Mouse (Mus musculus) midbrain, postnatal 0 days (tissue): ENCODE measurements around the gene Ltbp1. TPM values are rescaled to one million over a fixed set of nuclear protein-coding genes. Genes with fewer than 3 reads are reported as not detected.
A peak's percentile ranks its signal among the peaks of the same experiment; 100 is the strongest.

Source experiments
- ATAC-seq: fragments of 200-750 bp; cut with Nextera tagmentation; 2 replicates; pipeline ENCODE4 v1.8.0; 2017; ENCODE audit warnings: moderate number of reproducible peaks, mild to moderate bottlenecking, moderate TSS enrichment, moderate library complexity; ENCODE audit not compliant: low FRiP score
- DNase-seq: peaks from one replicate; pipeline ENCODE4 v3.0.0-alpha.2; 2015; ENCODE audit warnings: low spot score
- H3K27ac ChIP-seq: fragments of 300-500 bp; sonication (generic); 2 replicates; pipeline ENCODE4 v1.5.1; 2014; ENCODE audit warnings: low read depth, mild to moderate bottlenecking, low read length, mixed read lengths
- H3K27me3 ChIP-seq: fragments of 300-500 bp; sonication (generic); 2 replicates; pipeline ENCODE4 v1.6.1; 2014; ENCODE audit warnings: low read length, control low read depth, mixed read lengths; ENCODE audit not compliant: insufficient read depth
- H3K36me3 ChIP-seq: fragments of 300-500 bp; sonication (generic); 2 replicates; pipeline ENCODE4 v1.6.1; 2014; ENCODE audit warnings: low read length, control low read depth, mixed read lengths; ENCODE audit not compliant: insufficient read depth
- H3K4me1 ChIP-seq: fragments of 300-500 bp; sonication (generic); 2 replicates; pipeline ENCODE4 v1.6.1; 2014; ENCODE audit warnings: mild to moderate bottlenecking, control low read depth, antibody characterized with exemption, low read length, mixed read lengths; ENCODE audit not compliant: insufficient read depth
- H3K4me2 ChIP-seq: fragments of 300-500 bp; sonication (generic); 2 replicates; pipeline ENCODE4 v1.6.1; 2014; ENCODE audit warnings: low read depth, mild to moderate bottlenecking, low read length, mixed read lengths; ENCODE audit not compliant: poor library complexity, severe bottlenecking
- H3K4me3 ChIP-seq: fragments of 300-500 bp; sonication (generic); 2 replicates; pipeline ENCODE4 v1.5.1; 2014; ENCODE audit warnings: low read depth, mild to moderate bottlenecking, low read length, moderate library complexity
- H3K9ac ChIP-seq: fragments of 300-500 bp; sonication (generic); replicated peaks from 2 replicates; pipeline ENCODE4 v1.6.1; 2014; ENCODE audit warnings: mild to moderate bottlenecking, low read length, moderate library complexity, mixed read lengths; ENCODE audit not compliant: poor library complexity, severe bottlenecking
- H3K9me3 ChIP-seq: fragments of 300-500 bp; sonication (generic); 2 replicates; pipeline ENCODE4 v1.6.1; 2016; ENCODE audit warnings: low read length, control low read depth
- CTCF ChIP-seq: IDR thresholded peaks from 2 replicates; pipeline ENCODE4 v1.5.1; 2016; ENCODE audit warnings: antibody characterized with exemption, mild to moderate bottlenecking
- WGBS: fragments of 180-500 bp; shearing (Covaris S2); extraction: QIAGEN DNeasy Blood & Tissue Kit; methylation state at CpG from one replicate; pipeline ENCODE4 v1.1.7; 2014; 5-methylcytosine and 5-hydroxymethylcytosine counted together
- polyA plus RNA-seq: library from polyadenylated mRNA; unstranded; fragments of >200 nt; fragmentation: Nextera tagmentation; extraction: Ambion mirVana; gene quantifications from 2 replicates; pipeline ENCODE4 v1.2.1, GENCODE M21; 2015
- total RNA-seq: library from RNA; depleted of rRNA; stranded (reverse); fragments of >200 nt; gene quantifications from 2 replicates; pipeline ENCODE4 v1.2.3, GENCODE M21; 2014

Ltbp1 gene
- total and polyA plus RNA-seq, 2 experiments from 2014 or later, result 0.89 to 3.0 TPM

GRCm38 (mm10) chr17:75258427-75258826 is 253.1 kb downstream of the Ltbp1 start:
- Histone ChIP-seq H3K27ac (no peak overlapping the region), H3K9me3 (no peaks in the 10 kb centered on the region), H3K27me3 (no peaks in the 10 kb centered on the region), H3K36me3 (no peaks in the 10 kb centered on the region), H3K4me3 (no peak overlapping the region), H3K4me1 (no peaks in the 10 kb centered on the region), H3K9ac (no peak overlapping the region), H3K4me2 (no peak overlapping the region)
- 83% methylated on average over 2 of the region's 2 CpGs for WGBS
- TF ChIP-seq CTCF, result no peak
- DNase-seq (no peak), ATAC-seq (no peak)

- Histone ChIP-seq H3K9me3 (no peaks in the 10 kb centered on the region), H3K27ac (no peak overlapping the region), H3K4me2 (no peak overlapping the region), H3K9ac (no peak overlapping the region), H3K4me3 (no peak overlapping the region), H3K4me1 (no peaks in the 10 kb centered on the region), H3K36me3 (no peaks in the 10 kb centered on the region), H3K27me3 (no peaks in the 10 kb centered on the region)
- WGBS, result 54% methylated on average over 3 of the region's 3 CpGs
- no peak for DNase-seq
- TF ChIP-seq CTCF, result no peak
- ATAC-seq, result no peak
These were observed 258.1 kb downstream of the Ltbp1 start for GRCm38 (mm10) chr17:75263336-75263990.

- WGBS, result 67% methylated on average over 4 of the region's 4 CpGs
- DNase-seq, result peak; percentile 12
These were observed 263.1 kb downstream of the Ltbp1 start for GRCm38 (mm10) chr17:75268506-75268905.

GRCm38 (mm10) chr17:75272446-75272845 is 267.1 kb downstream of the Ltbp1 start:
- no peak overlapping the region for H3K27ac ChIP-seq
- no peak overlapping the region for H3K4me3 ChIP-seq
- no peak for DNase-seq
- H3K36me3 ChIP-seq, result no peaks in the 10 kb centered on the region
- H3K9me3 ChIP-seq, result no peaks in the 10 kb centered on the region
- no peak for ATAC-seq
- 87% methylated on average over 3 of the region's 3 CpGs for WGBS
- H3K4me1 ChIP-seq, result no peaks in the 10 kb centered on the region
- no peak overlapping the region for H3K4me2 ChIP-seq
- no peaks in the 10 kb centered on the region for H3K27me3 ChIP-seq
- no peak overlapping the region for H3K9ac ChIP-seq
- no peak for TF ChIP-seq CTCF

More at GRCm38 (mm10) chr17:75268506-75268905, 263.1 kb downstream of the Ltbp1 start:
- Histone ChIP-seq H3K4me1 (no peaks in the 10 kb centered on the region), H3K27me3 (no peaks in the 10 kb centered on the region), H3K27ac (no peak overlapping the region), H3K36me3 (no peaks in the 10 kb centered on the region), H3K4me3 (no peak overlapping the region), H3K9ac (no peak overlapping the region), H3K9me3 (no peaks in the 10 kb centered on the region), H3K4me2 (no peak overlapping the region)
- no peak for TF ChIP-seq CTCF
- ATAC-seq, result no peak

- Histone ChIP-seq H3K9me3 (no peaks in the 10 kb centered on the region), H3K4me3 (no peak overlapping the region), H3K27ac (no peak overlapping the region), H3K27me3 (no peaks in the 10 kb centered on the region), H3K9ac (no peak overlapping the region), H3K4me2 (no peak overlapping the region), H3K36me3 (no peaks in the 10 kb centered on the region), H3K4me1 (no peaks in the 10 kb centered on the region)
- 100% methylated on average over 1 of the region's 1 CpGs for WGBS
- no peak for ATAC-seq
- no peak for DNase-seq
- TF ChIP-seq CTCF, result no peak
These were observed 267.9 kb downstream of the Ltbp1 start for GRCm38 (mm10) chr17:75273272-75273671.

GRCm38 (mm10) chr17:75275302-75275701 is 269.9 kb downstream of the Ltbp1 start:
- H3K4me1 ChIP-seq, result no peaks in the 10 kb centered on the region
- no peak for DNase-seq
- no peak for ATAC-seq
- H3K4me2 ChIP-seq, result no peak overlapping the region
- 89% methylated on average over 6 of the region's 6 CpGs for WGBS
- no peak for TF ChIP-seq CTCF
- no peaks in the 10 kb centered on the region for H3K36me3 ChIP-seq
- no peaks in the 10 kb centered on the region for H3K9me3 ChIP-seq
- H3K27ac ChIP-seq, result no peak overlapping the region
- no peak overlapping the region for H3K9ac ChIP-seq
- H3K4me3 ChIP-seq, result no peak overlapping the region
- H3K27me3 ChIP-seq, result no peaks in the 10 kb centered on the region
